Mouse (Mus musculus): ENCODE measurements around the gene Zranb3.
"Not testable (repeated sequence)": the region's sequence is repeated elsewhere in the genome, so short reads cannot be mapped to it uniquely, and the experiment has no call there.

Gene Zranb3

GRCm38 (mm10) chr1:127985391-127985790 lies 117.5 kb downstream of the Zranb3 start:
- no peak for DNase-seq

GRCm38 (mm10) chr1:127983274-127983993 lies 119.4 kb downstream of the Zranb3 start:
- no peak for DNase-seq

GRCm38 (mm10) chr1:127982268-127982667 lies 120.6 kb downstream of the Zranb3 start:
- no peak for DNase-seq

GRCm38 (mm10) chr1:127980911-127981559 lies 121.8 kb downstream of the Zranb3 start:
- no peak for DNase-seq

GRCm38 (mm10) chr1:127978125-127978524 lies 124.7 kb downstream of the Zranb3 start:
- no peak for DNase-seq

- no peak for DNase-seq
These were observed 126.7 kb downstream of the Zranb3 start for GRCm38 (mm10) chr1:127976106-127976505.

GRCm38 (mm10) chr1:127975676-127976075 lies 127.2 kb downstream of the Zranb3 start:
- DNase-seq = peak; percentile 68

- no peak for DNase-seq
These were observed 128.8 kb downstream of the Zranb3 start for GRCm38 (mm10) chr1:127974082-127974481.

- no peak for DNase-seq
These were observed 132.0 kb downstream of the Zranb3 start for GRCm38 (mm10) chr1:127970870-127971269.

- no peak for DNase-seq
These were observed 139.5 kb downstream of the Zranb3 start for GRCm38 (mm10) chr1:127963326-127963725.

- DNase-seq = no peak
These were observed 141.7 kb downstream of the Zranb3 start for GRCm38 (mm10) chr1:127961140-127961539.

GRCm38 (mm10) chr1:127959312-127959718 lies 143.5 kb downstream of the Zranb3 start:
- no peak for DNase-seq

- no peak for DNase-seq
These were observed 144.0 kb downstream of the Zranb3 start for GRCm38 (mm10) chr1:127958801-127959200.

GRCm38 (mm10) chr1:127956524-127956923 lies 146.3 kb downstream of the Zranb3 start:
- no peak for DNase-seq

GRCm38 (mm10) chr1:127954800-127955199 lies 148.0 kb downstream of the Zranb3 start:
- DNase-seq = peak; percentile 69

GRCm38 (mm10) chr1:127954198-127954597 lies 148.6 kb downstream of the Zranb3 start:
- not testable (repeated sequence) for DNase-seq

- DNase-seq = no peak
These were observed 150.6 kb downstream of the Zranb3 start for GRCm38 (mm10) chr1:127952276-127952675.

- no peak for DNase-seq
These were observed 154.1 kb downstream of the Zranb3 start for GRCm38 (mm10) chr1:127948748-127949147.

- DNase-seq = no peak
These were observed 156.1 kb downstream of the Zranb3 start for GRCm38 (mm10) chr1:127946615-127947249.

- no peak for DNase-seq
These were observed 156.9 kb downstream of the Zranb3 start for GRCm38 (mm10) chr1:127945696-127946575.

- DNase-seq = no peak
These were observed 159.3 kb downstream of the Zranb3 start for GRCm38 (mm10) chr1:127943516-127943915.

- no peak for DNase-seq
These were observed 160.6 kb downstream of the Zranb3 start for GRCm38 (mm10) chr1:127942231-127942630.

- DNase-seq = no peak
These were observed 165.6 kb downstream of the Zranb3 start for GRCm38 (mm10) chr1:127937277-127937676.
